Mouse (Mus musculus): ENCODE results near the gene Rack1. TPM values are rescaled to one million over a fixed set of nuclear protein-coding genes. Genes with fewer than 3 reads are reported as not detected.

The Rack1 gene
- total and polyA plus RNA-seq, 2 experiments from 2014 or later = 342 to 958 TPM

DNA sequence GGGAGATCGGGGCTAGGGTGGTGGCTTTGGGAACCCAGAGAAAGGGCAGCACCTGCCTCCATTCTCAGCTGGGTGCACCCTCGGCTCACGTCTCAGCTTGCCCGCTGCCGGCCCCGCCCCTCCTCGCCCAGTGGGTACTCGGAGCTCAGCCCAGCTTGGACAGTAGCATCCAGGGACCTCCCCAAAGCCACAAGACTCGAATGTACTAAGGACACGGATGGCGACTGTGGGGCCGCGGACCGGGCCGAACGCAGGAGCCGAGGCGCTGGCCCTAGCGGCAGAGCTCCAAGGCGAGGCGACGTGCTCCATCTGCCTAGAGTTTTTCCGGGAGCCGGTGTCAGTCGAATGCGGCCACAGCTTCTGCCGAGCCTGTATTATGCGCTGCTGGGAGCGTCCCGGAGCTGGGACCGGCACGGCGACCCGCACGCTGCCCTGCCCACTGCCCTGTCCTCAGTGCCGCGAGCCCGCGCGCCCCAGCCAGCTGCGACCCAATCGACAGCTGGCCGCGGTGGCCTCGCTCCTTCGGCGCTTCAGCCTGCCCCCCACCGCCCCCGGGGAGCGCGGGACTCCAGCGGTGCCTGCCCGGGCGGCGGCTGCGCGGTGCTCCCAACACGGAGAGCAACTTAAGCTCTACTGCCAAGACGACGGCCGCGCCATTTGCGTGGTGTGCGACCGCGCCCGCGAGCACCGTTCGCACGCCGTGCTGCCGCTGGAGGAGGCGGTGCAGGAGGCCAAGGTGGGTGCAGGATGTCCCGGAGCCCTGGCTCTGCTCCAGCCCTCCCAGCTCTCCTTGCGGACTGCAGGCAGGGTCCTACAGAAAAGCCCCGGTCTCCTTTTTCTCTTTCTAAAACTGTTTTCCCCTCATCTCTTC, 37.4 kb downstream of the Rack1 start:
- TF ChIP-seq CTCF (IDR thresholded peaks at IDR 0.05; ENCODE audit: low read depth) = no peak
- Histone ChIP-seq H3K27me3 (ENCODE audit: insufficient read depth, low read length) (no peaks in the 10 kb centered on the region; the same call in 1 of the 2 replicates), H3K27ac (peak overlapping the region; percentile 75), H3K4me2 (ENCODE audit: low read depth, low read length) (peak overlapping the region; percentile 95), H3K36me3 (ENCODE audit: insufficient read depth, low read length) (no peaks in the 10 kb centered on the region), H3K4me1 (ENCODE audit: insufficient read depth, low read length) (peaks cover 5% of the 10 kb centered on the region; the same call in 1 of the 2 replicates), H3K9ac (replicated peaks; ENCODE audit: low read length) (peak overlapping the region; percentile 83), H3K4me3 (ENCODE audit: low read length) (peak overlapping the region; percentile 89), H3K9me3 (ENCODE audit: low read length) (no peaks in the 10 kb centered on the region)
- ATAC-seq (peak; percentile 53), DNase-seq (ENCODE audit: low spot score) (peak; percentile 58)
- WGBS = under 1% methylated on average over 76 of the region's 77 CpGs

DNA sequence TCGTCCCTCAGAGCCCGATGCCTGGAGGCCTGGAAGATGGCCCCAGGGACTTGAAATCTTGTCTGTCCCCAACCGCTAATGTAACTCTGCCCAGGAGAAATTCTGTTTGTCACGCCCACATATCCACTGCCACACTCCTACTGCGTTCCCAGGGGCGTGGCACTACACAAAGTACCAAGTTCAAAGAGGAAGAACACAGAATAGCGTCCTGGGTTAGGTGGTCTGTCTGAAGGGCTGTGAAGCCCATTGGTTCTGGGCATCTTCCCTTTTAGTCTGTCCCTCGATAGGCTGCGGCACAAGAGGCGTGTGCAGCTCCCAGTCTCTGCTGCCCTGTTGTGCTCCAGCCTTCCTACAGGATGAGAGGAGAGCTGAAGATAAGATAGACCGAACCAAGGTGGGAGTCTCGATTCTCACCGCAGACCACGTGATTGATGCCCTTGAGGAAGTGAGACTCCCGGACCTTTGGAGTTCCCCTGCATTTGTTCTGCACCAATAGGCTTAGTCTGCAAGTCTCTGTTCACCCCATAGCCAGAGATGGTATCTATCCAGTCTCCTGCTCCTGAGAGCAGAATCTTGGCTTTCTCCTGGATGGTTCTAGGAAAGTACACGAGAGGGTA, 38.2 kb downstream of the Rack1 start:
- Histone ChIP-seq H3K4me3 (ENCODE audit: low read length) (peak overlapping the region; percentile 89), H3K27ac (peak overlapping the region; percentile 75), H3K36me3 (ENCODE audit: insufficient read depth, low read length) (no peaks in the 10 kb centered on the region), H3K27me3 (ENCODE audit: insufficient read depth, low read length) (no peaks in the 10 kb centered on the region; the same call in 1 of the 2 replicates), H3K9ac (replicated peaks; ENCODE audit: low read length) (peak overlapping the region; percentile 83), H3K4me1 (ENCODE audit: insufficient read depth, low read length) (peaks cover 5% of the 10 kb centered on the region; the same call in 1 of the 2 replicates), H3K4me2 (ENCODE audit: low read depth, low read length) (peak overlapping the region; percentile 95), H3K9me3 (ENCODE audit: low read length) (no peaks in the 10 kb centered on the region)
- TF ChIP-seq CTCF (IDR thresholded peaks at IDR 0.05; ENCODE audit: low read depth) = no peak
- ATAC-seq = peak; percentile 42
- 3% methylated on average over 16 of the region's 16 CpGs for WGBS
- DNase-seq (ENCODE audit: low spot score) = peak; percentile 44

DNA sequence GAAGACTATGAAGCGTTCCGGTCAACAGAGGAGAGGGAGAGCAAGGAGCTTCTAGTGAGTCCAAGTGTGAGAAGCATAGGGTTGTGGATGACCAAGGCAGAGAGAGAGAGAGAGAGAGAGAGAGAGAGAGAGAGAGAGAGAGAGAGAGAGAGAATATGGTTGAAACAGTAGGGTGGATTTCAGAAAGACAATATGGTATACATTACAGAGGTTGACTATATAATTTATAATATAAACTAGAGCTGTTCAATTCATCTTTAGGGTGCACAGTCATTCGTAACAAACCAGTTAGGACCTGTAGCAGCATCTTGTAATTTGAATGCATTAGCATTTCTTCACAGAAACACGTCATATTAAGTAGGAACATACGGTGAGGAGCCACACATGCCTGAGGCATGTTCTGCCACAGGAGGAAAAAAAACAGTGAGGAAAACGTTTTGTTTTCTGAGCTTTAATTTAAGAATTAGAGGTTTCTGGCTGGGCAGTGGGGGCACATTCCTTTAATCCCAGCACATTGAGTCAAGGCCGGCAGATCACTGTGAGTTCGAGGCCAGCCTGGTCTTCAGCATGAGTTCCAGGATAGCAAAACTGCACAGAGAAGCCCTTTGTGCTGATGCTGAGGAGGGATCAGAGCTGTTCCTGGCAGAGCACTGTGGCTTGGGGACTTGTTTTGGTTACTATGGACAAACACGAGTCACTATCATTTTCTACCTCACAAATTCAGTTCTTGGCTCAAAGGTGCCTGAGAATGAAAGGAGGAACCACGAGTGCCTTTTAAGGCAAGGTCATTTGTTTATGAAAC, 38.9 kb downstream of the Rack1 start:
- 70% methylated on average over 10 of the region's 10 CpGs for WGBS
- peak overlapping the region; percentile 95 for H3K4me2 ChIP-seq (ENCODE audit: low read depth, low read length)
- ATAC-seq (no peak), DNase-seq (ENCODE audit: low spot score) (no peak)
- H3K27ac ChIP-seq = no peak overlapping the region
- H3K9me3 ChIP-seq (ENCODE audit: low read length) = no peaks in the 10 kb centered on the region
- H3K9ac ChIP-seq (replicated peaks; ENCODE audit: low read length) = no peak overlapping the region
- no peaks in the 10 kb centered on the region; the same call in 1 of the 2 replicates for H3K27me3 ChIP-seq (ENCODE audit: insufficient read depth, low read length)
- H3K4me3 ChIP-seq (ENCODE audit: low read length) = no peak overlapping the region
- no peak for TF ChIP-seq CTCF (IDR thresholded peaks at IDR 0.05; ENCODE audit: low read depth)
- peaks cover 5% of the 10 kb centered on the region; the same call in 1 of the 2 replicates for H3K4me1 ChIP-seq (ENCODE audit: insufficient read depth, low read length)
- H3K36me3 ChIP-seq (ENCODE audit: insufficient read depth, low read length) = no peaks in the 10 kb centered on the region

DNA sequence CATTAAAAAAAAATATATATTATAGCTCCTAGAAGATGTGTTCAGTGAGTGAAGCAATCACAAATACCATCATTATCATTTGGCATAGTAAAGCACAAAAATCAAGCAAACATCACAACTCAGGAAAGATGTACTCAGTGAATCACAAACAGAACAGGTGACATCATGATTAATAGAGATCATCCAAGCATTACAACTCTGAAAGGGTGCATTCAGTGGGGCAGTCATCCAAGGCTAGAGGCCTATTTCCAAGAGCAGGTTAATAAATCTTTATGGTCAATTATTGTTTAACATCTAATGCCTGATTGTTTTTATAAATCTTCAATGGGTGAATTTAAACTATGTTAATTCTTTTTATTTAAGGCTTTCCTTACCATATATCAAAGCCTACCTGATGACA, 40.7 kb downstream of the Rack1 start:
- DNase-seq (ENCODE audit: low spot score) (no peak), ATAC-seq (no peak)
- Histone ChIP-seq H3K4me1 (ENCODE audit: insufficient read depth, low read length) (peaks cover 5% of the 10 kb centered on the region; the same call in 1 of the 2 replicates), H3K4me2 (ENCODE audit: low read depth, low read length) (no peak overlapping the region), H3K27me3 (ENCODE audit: insufficient read depth, low read length) (no peaks in the 10 kb centered on the region; the same call in 1 of the 2 replicates), H3K36me3 (ENCODE audit: insufficient read depth, low read length) (no peaks in the 10 kb centered on the region), H3K27ac (no peak overlapping the region), H3K9ac (replicated peaks; ENCODE audit: low read length) (no peak overlapping the region), H3K9me3 (ENCODE audit: low read length) (no peaks in the 10 kb centered on the region), H3K4me3 (ENCODE audit: low read length) (no peak overlapping the region)
- no peak for TF ChIP-seq CTCF (IDR thresholded peaks at IDR 0.05; ENCODE audit: low read depth)

DNA sequence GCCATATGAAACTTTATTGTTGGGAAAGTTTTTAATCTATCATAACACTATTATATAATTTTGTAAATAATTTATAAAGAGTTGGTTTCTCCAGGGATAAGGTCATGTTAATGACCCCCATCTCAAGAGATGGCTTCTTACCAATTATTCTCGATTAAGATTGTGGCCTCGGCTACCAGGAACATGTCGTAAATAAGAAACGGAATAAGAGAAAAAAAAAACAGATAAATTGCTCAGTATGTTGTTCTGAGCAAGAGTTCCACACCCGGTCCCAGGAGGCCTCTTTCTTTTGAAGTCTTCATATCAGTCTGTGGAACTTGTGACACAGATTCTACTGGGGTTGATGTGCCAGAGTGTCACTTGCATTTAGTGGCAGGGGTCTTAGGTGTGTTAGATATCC, 41.1 kb downstream of the Rack1 start:
- H3K4me2 ChIP-seq (ENCODE audit: low read depth, low read length) = no peak overlapping the region
- 85% methylated on average over 5 of the region's 5 CpGs for WGBS
- H3K4me1 ChIP-seq (ENCODE audit: insufficient read depth, low read length) = peaks cover 5% of the 10 kb centered on the region; the same call in 1 of the 2 replicates
- ATAC-seq (no peak), DNase-seq (ENCODE audit: low spot score) (no peak)
- no peaks in the 10 kb centered on the region for H3K36me3 ChIP-seq (ENCODE audit: insufficient read depth, low read length)
- no peaks in the 10 kb centered on the region for H3K9me3 ChIP-seq (ENCODE audit: low read length)
- H3K9ac ChIP-seq (replicated peaks; ENCODE audit: low read length) = no peak overlapping the region
- H3K27me3 ChIP-seq (ENCODE audit: insufficient read depth, low read length) = no peaks in the 10 kb centered on the region; the same call in 1 of the 2 replicates
- TF ChIP-seq CTCF (IDR thresholded peaks at IDR 0.05; ENCODE audit: low read depth) = no peak
- H3K27ac ChIP-seq = no peak overlapping the region
- no peak overlapping the region for H3K4me3 ChIP-seq (ENCODE audit: low read length)

DNA sequence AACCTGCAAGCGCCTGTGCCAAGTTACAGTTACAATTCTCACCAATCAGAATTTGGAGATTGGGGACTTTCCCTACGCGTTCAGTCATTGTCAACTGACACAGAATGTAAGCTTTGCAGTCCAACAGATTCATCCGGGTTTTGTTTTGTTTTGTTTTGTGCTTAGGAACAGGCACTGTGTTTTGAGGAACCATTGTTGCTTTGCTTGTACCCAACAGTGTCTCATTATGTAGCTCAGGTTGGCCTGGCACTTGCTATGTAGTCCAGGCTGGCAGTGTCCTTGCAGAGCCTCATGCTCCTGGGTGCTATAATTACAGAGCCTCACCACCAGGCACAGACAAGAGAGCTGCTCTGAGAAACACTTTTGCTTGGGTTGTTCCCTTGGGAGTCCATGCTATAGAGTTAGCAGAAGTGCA, 42.3 kb downstream of the Rack1 start:
- WGBS = 87% methylated on average over 4 of the region's 4 CpGs
- DNase-seq (ENCODE audit: low spot score) = no peak
- ATAC-seq = no peak

More for the DNA sequence above, 42.3 kb downstream of the Rack1 start:
- Histone ChIP-seq H3K9ac (replicated peaks; ENCODE audit: low read length) (no peak overlapping the region), H3K4me1 (ENCODE audit: insufficient read depth, low read length) (peaks cover 5% of the 10 kb centered on the region; the same call in 1 of the 2 replicates), H3K27ac (no peak overlapping the region), H3K9me3 (ENCODE audit: low read length) (no peaks in the 10 kb centered on the region), H3K4me3 (ENCODE audit: low read length) (no peak overlapping the region), H3K36me3 (ENCODE audit: insufficient read depth, low read length) (no peaks in the 10 kb centered on the region), H3K27me3 (ENCODE audit: insufficient read depth, low read length) (no peaks in the 10 kb centered on the region; the same call in 1 of the 2 replicates), H3K4me2 (ENCODE audit: low read depth, low read length) (no peak overlapping the region)
- TF ChIP-seq CTCF (IDR thresholded peaks at IDR 0.05; ENCODE audit: low read depth) = no peak
